Mouse (Mus musculus): ENCODE measurements around the gene Kmt2d. TPM values are rescaled to one million over a fixed set of nuclear protein-coding genes. Genes with fewer than 3 reads are reported as not detected.
"Not testable (repeated sequence)": the region's sequence is repeated elsewhere in the genome, so short reads cannot be mapped to it uniquely, and the experiment has no call there.

Gene Kmt2d
- polyA plus RNA-seq (2015; fragmentation: Nextera tagmentation; extraction: Ambion mirVana): 13.7 and 14.3 TPM in 2 replicates

DNA sequence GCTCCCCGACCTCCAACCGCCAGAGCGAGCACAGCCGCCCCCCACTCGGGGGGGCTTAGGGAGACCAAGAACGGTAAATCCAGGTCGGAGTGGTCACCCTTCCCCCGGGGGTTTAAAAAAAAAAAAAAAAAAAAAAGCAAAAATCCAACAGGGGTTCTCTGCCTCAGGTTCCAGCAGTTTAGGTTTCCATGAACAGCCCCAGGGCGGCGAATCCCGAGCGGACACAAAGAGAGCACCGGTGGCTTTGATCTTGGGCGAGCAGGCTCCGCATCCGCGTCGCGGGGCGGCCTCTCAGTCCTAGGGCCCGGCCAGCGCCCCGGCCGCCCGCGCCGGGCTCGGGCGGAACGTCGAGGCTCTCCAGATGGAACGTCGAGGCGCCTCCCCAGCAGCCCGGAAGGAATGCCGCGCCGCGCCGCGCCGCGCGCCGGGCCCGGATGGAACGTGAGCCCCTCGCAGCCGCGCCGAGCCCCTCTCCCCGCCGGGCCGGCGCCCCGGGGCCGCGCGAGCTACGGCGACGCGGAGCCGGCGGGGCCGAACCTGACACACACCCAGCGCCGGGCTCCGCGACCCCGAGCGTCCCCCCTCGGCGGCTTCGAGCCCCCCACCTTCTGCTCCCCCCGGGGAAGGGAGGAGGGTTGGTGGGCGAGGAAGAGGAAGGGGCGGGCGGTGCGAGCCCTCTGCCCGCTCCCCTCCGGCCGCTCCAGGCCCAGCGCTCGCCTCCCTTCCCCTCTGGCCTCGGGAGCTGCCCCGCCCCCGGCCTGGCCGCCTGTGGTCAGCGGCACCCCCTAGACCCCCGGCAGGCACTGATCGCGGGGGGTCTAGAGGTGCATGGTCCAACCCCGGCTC is at the start of gene Kmt2d:
Gene Kmt2d (minus strand): TSS at position 135 of the 846 bp plus-strand sequence.
- WGBS: 0% methylated on average over 60 of the region's 94 CpGs
- H3K9ac ChIP-seq: peak within 1 kb of the TSS; percentile 99
- H3K4me3 ChIP-seq: peak within 1 kb of the TSS; percentile 99
- H3K36me3 ChIP-seq (ENCODE audit: poor library complexity, severe bottlenecking): peaks cover 4% of the 10 kb centered on the region
- H3K27ac ChIP-seq: peak within 1 kb of the TSS; percentile 98
- peaks cover 42% of the 10 kb centered on the region for H3K4me1 ChIP-seq
- H3K27me3 ChIP-seq: no peaks in the 10 kb centered on the region
- no peak; the same call in 1 of the 2 replicates for ATAC-seq
- H3K4me2 ChIP-seq: peak within 1 kb of the TSS; percentile 97
- H3K9me3 ChIP-seq (replicated peaks): no peaks in the 10 kb centered on the region

DNA sequence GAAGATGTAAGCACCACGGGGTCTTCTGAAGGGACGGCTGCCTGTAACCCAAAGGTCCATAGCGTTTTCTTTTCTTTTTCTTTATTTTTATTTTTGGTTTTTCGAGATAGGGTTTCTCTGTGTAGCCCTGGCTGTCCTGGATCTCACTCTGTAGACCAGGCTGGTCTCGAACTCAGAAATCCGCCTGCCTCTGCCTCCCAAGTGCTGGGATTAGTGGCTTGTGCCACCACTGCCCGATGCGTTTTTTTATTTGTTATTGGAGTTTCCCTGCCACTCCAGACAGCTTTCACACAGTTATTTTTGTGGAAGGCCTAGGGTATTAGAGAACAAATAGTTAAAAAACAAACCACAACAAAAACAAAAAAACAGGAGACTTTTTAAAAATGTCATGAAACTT is 47.5 kb upstream of the Kmt2d start:
- not testable (repeated sequence) for H3K9me3 ChIP-seq (replicated peaks); H3K27me3 ChIP-seq; ATAC-seq
- Histone ChIP-seq H3K4me3 (peak overlapping the region; percentile 89), H3K36me3 (ENCODE audit: poor library complexity, severe bottlenecking) (peaks cover 19% of the 10 kb centered on the region), H3K27ac (peak overlapping the region; percentile 57), H3K4me1 (peaks cover 29% of the 10 kb centered on the region), H3K4me2 (peak overlapping the region; percentile 66), H3K9ac (peak overlapping the region; percentile 85)
- 30% methylated on average over 8 of the region's 8 CpGs for WGBS

DNA sequence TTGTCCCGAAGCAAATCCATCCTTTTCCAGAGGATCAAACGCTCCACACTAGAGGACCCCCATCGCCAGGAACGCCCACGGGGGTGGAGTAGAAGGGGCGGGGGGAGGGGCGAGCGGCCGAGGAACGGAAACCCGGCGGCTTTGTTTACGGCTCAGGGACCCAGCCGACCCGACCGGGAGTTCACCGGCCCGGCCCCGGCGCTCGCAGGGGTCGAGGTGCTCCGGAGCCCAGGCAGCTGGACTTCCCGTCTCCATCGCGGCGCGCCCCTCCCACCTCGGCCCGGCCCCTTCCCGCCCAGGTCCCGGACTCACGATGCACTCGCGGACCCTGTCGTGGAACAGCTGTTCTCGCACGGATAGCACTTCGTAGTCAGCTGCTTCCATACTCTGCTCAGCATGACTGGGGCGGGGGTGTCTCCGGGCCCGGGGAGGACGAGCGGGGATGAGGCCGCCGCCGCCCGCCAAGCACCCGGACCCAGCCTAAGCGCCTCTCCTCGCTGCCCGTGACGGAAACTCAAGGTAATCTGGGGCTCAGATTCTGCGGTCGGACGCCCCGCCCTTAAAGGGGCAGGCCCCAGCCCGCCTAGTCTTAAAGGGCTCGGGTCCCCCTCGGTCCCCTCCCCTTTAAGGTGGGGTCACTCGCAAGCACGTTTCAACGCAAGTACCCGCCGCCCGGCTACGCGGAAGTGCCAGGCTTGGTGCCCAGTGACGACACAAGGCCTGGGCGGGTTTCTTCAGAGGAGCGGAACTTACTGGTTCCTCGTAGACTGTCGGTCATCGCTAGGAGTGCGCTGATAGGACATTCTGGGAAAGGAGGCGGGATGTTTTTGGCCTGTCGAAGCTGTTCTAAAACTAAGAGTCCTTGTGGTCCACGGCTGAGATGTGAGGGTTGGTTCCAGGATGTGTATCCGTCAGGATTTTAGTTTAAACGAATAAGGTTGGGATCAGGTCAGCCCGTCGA is 46.8 kb upstream of the Kmt2d start, which contains the start of gene Lmbr1l:
Gene Lmbr1l (minus strand): TSS at position 694 of the 961 bp plus-strand sequence.
- Histone ChIP-seq H3K4me3 (peak within 1 kb of the TSS; percentile 89), H3K9ac (peak within 1 kb of the TSS; percentile 85), H3K9me3 (replicated peaks) (no peaks in the 10 kb centered on the region), H3K36me3 (ENCODE audit: poor library complexity, severe bottlenecking) (peaks cover 26% of the 10 kb centered on the region), H3K4me2 (peak within 1 kb of the TSS; percentile 66), H3K27ac (peak within 1 kb of the TSS; percentile 96), H3K27me3 (no peaks in the 10 kb centered on the region), H3K4me1 (peaks cover 29% of the 10 kb centered on the region)
- WGBS: under 1% methylated on average over 78 of the region's 82 CpGs
- ATAC-seq: peak; percentile 99

DNA sequence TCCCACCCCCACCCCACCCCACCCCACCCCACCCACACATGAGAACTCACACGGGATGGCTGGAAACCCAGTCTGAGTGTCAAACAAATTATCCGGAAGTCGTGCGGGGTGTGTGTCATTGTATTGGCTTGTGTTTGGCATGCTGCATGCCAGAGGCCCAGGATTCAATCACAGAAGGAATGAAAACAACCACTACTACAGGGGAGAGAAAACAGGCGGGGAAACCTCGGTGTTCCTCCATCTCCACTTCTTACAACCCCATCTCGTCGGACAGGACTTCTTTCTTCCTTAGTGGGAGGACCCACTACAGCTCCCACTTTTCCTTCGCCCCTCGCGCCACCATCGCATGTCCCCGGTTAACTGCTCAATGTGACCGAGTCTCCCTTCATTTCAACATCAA is 46.1 kb upstream of the Kmt2d start:
- 0% methylated on average over 14 of the region's 14 CpGs for WGBS

DNA sequence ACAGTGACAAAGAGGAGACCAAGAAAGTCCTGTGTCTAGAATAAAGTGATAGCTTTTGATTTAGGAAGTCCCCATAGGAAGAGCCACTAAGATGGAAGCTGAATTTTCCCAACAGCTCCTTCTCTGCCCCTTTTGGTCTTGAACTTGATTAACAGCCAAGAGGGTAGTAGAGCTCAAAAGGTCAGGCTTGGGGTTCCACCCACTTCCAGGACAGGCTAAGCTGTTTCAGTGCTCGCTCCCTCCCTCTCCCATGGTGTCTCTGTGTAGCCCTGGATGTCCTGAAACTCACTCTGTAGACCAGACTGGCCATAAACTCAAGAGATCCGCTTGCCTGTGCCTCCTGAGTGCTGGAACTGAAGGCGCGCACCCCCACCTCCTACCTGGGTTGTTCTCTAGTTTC is 45.0 kb upstream of the Kmt2d start:
- Histone ChIP-seq H3K4me1 (peaks cover 29% of the 10 kb centered on the region), H3K9me3 (replicated peaks) (no peaks in the 10 kb centered on the region), H3K4me3 (peak overlapping the region; percentile 89), H3K9ac (peak overlapping the region; percentile 85), H3K4me2 (peak overlapping the region; percentile 66), H3K27me3 (no peaks in the 10 kb centered on the region), H3K27ac (no peak overlapping the region), H3K36me3 (ENCODE audit: poor library complexity, severe bottlenecking) (peaks cover 44% of the 10 kb centered on the region)
- WGBS: 90% methylated on average over 4 of the region's 4 CpGs
- no peak for ATAC-seq

More for the DNA sequence above, 46.1 kb upstream of the Kmt2d start:
- peak overlapping the region; percentile 66 for H3K4me2 ChIP-seq
- ATAC-seq: no peak
- peak overlapping the region; percentile 96 for H3K27ac ChIP-seq
- peak overlapping the region; percentile 89 for H3K4me3 ChIP-seq
- peaks cover 29% of the 10 kb centered on the region for H3K4me1 ChIP-seq
- H3K27me3 ChIP-seq: no peaks in the 10 kb centered on the region
- no peaks in the 10 kb centered on the region for H3K9me3 ChIP-seq (replicated peaks)
- H3K9ac ChIP-seq: peak overlapping the region; percentile 85
- peaks cover 33% of the 10 kb centered on the region for H3K36me3 ChIP-seq (ENCODE audit: poor library complexity, severe bottlenecking)

DNA sequence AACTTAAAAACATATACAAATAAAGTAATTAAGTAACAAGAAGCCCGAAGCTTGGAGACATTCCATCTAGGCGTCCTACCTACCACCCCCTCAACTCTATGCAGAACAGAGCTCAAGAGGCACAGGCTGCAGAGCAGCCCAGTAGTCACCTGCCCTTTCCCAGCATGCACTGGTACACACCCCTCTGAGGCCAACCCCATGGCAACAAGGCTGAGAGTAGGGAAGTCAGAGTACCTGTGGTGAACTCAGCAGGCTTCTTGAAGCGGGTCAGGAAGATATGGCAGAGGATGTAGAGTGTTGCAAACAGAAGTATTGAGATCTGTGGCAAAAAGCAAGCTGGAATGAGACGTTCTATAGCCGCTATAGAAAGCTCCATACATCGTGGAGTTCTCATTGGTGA is 43.9 kb upstream of the Kmt2d start:
- ATAC-seq: no peak
- 0 out of 2 replicates have a peak overlapping the region, but pooled peaks have one; percentile 66 for H3K4me2 ChIP-seq
- H3K36me3 ChIP-seq (ENCODE audit: poor library complexity, severe bottlenecking): peaks cover 55% of the 10 kb centered on the region
- no peaks in the 10 kb centered on the region for H3K27me3 ChIP-seq
- H3K9me3 ChIP-seq (replicated peaks): no peaks in the 10 kb centered on the region
- 94% methylated on average over 6 of the region's 6 CpGs for WGBS
- H3K9ac ChIP-seq: no peak overlapping the region
- H3K4me3 ChIP-seq: no peak overlapping the region
- peaks cover 29% of the 10 kb centered on the region for H3K4me1 ChIP-seq
- H3K27ac ChIP-seq: no peak overlapping the region

DNA sequence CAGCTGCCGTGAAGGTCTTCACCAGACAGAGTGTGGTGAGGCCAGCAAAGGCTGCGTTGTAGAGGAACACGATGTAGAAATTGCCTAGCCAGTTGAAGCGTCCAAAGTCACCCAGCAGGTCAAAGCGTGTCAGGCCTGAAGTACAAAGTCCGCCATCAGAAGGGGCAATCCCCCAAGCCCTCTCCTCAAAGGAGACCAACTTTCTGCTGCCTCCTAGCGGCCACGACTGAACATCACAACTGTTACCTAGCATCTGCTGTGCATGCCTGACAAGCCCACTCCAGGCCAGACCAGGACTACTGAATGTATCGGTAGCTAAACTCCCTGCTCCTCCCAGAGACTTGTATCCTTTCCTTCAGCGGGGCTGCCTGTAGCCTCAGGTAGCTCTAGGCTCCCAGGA is 33.7 kb upstream of the Kmt2d start:
- ATAC-seq: no peak
- H3K27me3 ChIP-seq: peaks cover 12% of the 10 kb centered on the region
- no peak overlapping the region for H3K4me2 ChIP-seq
- peaks cover 65% of the 10 kb centered on the region for H3K36me3 ChIP-seq (ENCODE audit: poor library complexity, severe bottlenecking)
- H3K9ac ChIP-seq: no peak overlapping the region
- no peaks in the 10 kb centered on the region for H3K9me3 ChIP-seq (replicated peaks)
- H3K27ac ChIP-seq: no peak overlapping the region
- WGBS: 28% methylated on average over 10 of the region's 10 CpGs
- no peaks in the 10 kb centered on the region for H3K4me1 ChIP-seq
- no peak overlapping the region for H3K4me3 ChIP-seq

DNA sequence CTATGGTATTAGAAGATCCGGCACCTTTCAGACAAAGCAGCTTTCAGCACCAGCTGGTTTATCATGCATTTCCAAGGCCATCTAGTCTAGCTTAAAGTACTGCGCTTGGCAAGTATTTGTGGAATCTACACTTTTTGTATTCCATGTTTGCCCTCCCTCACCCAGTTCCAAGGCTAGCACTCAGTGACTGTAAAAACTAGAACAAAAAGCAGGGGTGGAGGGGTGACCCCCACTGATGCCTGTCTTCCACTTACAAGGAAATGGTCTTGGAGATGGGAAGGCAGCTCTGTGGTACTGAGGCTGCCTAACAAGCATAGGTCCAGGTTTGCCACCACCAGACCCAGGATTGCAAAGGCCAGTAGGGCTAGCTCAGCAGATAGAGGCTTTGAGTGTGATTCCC is 31.6 kb upstream of the Kmt2d start:
- H3K27me3 ChIP-seq: peaks cover 33% of the 10 kb centered on the region
- peaks cover 44% of the 10 kb centered on the region for H3K36me3 ChIP-seq (ENCODE audit: poor library complexity, severe bottlenecking)
- no peak overlapping the region for H3K4me2 ChIP-seq
- H3K27ac ChIP-seq: no peak overlapping the region
- H3K9ac ChIP-seq: no peak overlapping the region
- H3K4me3 ChIP-seq: no peak overlapping the region
- ATAC-seq: no peak
- peaks cover 10% of the 10 kb centered on the region for H3K4me1 ChIP-seq
- 89% methylated on average over 2 of the region's 2 CpGs for WGBS
- H3K9me3 ChIP-seq (replicated peaks): no peaks in the 10 kb centered on the region

DNA sequence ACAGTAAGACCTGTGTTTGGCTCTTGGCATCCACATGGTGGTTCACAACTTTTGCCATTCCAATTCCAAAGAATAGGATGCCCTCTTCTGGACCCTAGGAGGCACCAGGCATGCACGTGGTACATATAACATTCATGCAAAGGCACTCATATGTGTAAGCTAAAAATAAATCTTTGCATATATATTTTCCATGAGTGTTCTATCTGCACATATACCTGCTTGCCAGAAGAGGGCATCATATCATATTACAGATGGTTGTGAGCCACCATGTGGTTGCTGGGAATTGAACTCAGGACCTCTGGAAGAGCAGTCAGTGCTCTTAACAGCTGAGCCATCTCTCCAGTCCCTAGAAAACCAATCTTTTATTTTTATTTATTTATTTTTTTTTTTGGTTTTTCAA is 30.5 kb upstream of the Kmt2d start:
- H3K4me2 ChIP-seq: no peak overlapping the region
- H3K36me3 ChIP-seq (ENCODE audit: poor library complexity, severe bottlenecking): peaks cover 34% of the 10 kb centered on the region
- peaks cover 12% of the 10 kb centered on the region for H3K4me1 ChIP-seq
- no peak overlapping the region for H3K9ac ChIP-seq
- 68% methylated on average over 1 of the region's 1 CpGs for WGBS
- no peaks in the 10 kb centered on the region for H3K9me3 ChIP-seq (replicated peaks)
- no peak overlapping the region for H3K4me3 ChIP-seq
- peaks cover 44% of the 10 kb centered on the region for H3K27me3 ChIP-seq
- H3K27ac ChIP-seq: no peak overlapping the region
- no peak for ATAC-seq

DNA sequence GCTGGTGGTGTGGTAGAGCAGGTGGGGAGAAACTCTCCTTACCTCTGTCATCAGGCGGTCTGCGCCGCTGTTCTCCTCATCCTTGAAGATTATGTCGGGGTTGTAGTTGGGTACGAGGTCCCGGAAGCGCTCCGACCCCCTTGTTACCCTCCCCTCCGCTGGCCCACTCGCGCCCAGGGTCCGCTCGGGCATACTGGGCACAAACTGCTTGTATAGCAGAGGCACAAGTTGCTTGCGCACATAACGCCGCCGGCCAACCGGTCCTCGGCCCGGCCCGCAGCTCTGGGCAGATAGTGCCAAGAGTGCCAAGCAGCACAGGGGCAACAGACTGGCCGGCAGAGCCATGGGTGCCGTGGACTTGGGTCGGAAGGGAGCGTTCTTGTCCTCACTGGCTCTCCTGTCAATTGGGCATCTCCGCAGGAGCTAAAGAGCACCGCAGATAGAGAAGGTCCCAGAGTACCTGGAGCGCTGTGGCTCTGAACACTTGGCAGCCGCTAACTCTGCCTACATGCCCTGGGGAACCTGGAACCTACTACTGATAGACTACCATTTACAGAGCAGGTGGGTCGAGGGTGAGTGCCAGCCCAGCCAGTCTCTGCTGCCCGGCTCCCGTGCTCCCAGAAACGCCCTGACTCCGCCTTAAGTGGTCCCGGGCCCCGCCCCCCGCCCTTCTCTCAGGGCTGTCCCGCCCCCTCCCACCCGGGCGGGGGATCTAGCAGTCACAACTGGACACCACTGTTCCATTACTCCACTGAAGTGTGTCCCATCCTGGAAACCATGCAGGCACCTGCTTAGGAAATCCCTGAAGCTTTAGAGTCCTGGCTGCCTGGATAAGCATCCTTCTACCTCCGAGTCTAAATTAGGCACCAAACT is 27.2 kb upstream of the Kmt2d start, which contains the start of gene Dhh:
Gene Dhh (minus strand): TSS at position 613 of the 873 bp plus-strand sequence.
- under 1% methylated on average over 41 of the region's 41 CpGs for WGBS

DNA sequence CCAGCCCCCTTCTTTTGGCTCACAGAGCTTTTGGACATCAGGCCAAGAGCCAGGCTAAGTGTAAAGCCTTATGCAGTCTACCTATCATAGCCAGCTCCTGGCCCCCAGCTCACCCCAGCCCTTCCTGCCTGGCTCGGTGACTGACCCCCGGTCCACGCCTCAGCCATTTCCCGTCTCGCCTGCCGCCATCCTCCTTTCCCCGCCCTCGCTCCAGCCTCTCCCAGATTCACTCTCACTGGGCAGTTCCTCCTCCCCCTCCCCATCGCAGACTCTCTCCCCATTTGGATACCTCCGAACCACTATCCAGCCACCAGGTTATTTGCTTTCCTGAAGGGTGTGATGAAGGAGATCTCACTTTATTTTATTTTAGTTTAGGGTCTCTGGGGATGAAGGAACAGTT is 26.5 kb upstream of the Kmt2d start:
- Histone ChIP-seq H3K9ac (0 out of 2 replicates have a peak overlapping the region, but pooled peaks have one; percentile 37), H3K9me3 (replicated peaks) (no peaks in the 10 kb centered on the region), H3K27ac (no peak overlapping the region), H3K27me3 (peaks cover 84% of the 10 kb centered on the region), H3K4me3 (peak overlapping the region; percentile 26), H3K4me2 (peak overlapping the region; percentile 50), H3K36me3 (ENCODE audit: poor library complexity, severe bottlenecking) (no peaks in the 10 kb centered on the region), H3K4me1 (peaks cover 39% of the 10 kb centered on the region)
- WGBS: 2% methylated on average over 10 of the region's 10 CpGs
- ATAC-seq: no peak

More for the DNA sequence above, 27.2 kb upstream of the Kmt2d start, which contains the start of gene Dhh:
- peaks cover 2% of the 10 kb centered on the region for H3K36me3 ChIP-seq (ENCODE audit: poor library complexity, severe bottlenecking)
- H3K4me1 ChIP-seq: peaks cover 39% of the 10 kb centered on the region
- H3K9me3 ChIP-seq (replicated peaks): no peaks in the 10 kb centered on the region
- peak within 1 kb of the TSS; percentile 26 for H3K4me3 ChIP-seq
- 0 out of 2 replicates have a peak, but pooled peaks have one; percentile 38 for ATAC-seq
- peaks cover 78% of the 10 kb centered on the region for H3K27me3 ChIP-seq
- H3K4me2 ChIP-seq: peak within 1 kb of the TSS; percentile 50
- 0 out of 2 replicates have a peak within 1 kb of the TSS, but pooled peaks have one; percentile 37 for H3K9ac ChIP-seq
- H3K27ac ChIP-seq: no peak within 1 kb of the TSS

Measured in forebrain, embryonic 13.5 days (tissue).